28 mouse cellular contexts compared by ENCODE assay signal in the genomic region with DNA sequence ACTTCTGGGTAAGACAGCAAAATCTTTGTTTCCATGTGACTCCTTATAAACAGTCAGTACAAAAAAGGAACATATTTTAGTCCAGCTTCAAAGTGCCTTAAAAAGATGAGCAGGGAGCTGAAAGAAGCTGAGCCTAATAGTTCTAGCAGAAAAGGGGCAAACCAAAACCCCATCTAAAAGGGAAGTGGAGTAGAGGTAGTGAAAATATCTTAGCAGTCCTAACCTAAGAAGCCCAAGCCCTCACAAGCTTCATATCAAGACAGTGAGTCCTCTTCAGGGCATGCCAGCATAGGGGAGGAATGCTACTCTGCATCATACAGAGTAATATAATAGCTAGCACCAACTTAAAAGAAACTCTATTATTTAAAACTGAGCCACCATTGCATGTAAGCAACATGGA. TPM values are rescaled to one million over a fixed set of nuclear protein-coding genes. Genes with fewer than 3 reads are reported as not detected.
DNase-seq lines count a peak whose midpoint lies in the region; ATAC-seq and TF ChIP-seq lines count a peak whose summit lies in the region.
"Had no signal": no experiment of that assay in that cellular context is flagged by ENCODE, and none has a peak within 500 bp of the region (broad histone marks: within the 10 kb centered on the region; RNA-seq: fewer than 3 reads in every experiment).

No protein-coding gene starts in this region.

- H3K27ac ChIP-seq in bone marrow macrophage, adult 2 months (ENCODE audit: insufficient read depth, low read depth, low read length) = peak overlapping the region; percentile 2; the same call in 1 of the 2 replicates
- H3K27ac ChIP-seq in forebrain, embryonic 14.5 days (ENCODE audit: low read depth, low read length) = no peak overlapping the region
- H3K27ac ChIP-seq: embryonic facial prominence, embryonic 13.5 days; embryonic facial prominence, embryonic 15.5 days; forebrain, embryonic 10.5 days; forebrain, embryonic 12.5 days; forebrain, embryonic 15.5 days had no signal

- no peaks in the 10 kb centered on the region for H3K27me3 ChIP-seq in forebrain, embryonic 14.5 days (replicated peaks; ENCODE audit: control insufficient read depth, insufficient read depth, low read length)
- H3K27me3 ChIP-seq: CH12.LX; embryonic facial prominence, embryonic 13.5 days; embryonic facial prominence, embryonic 15.5 days; forebrain, embryonic 12.5 days; forebrain, embryonic 15.5 days; Patski had no signal

- DNase-seq in layer of hippocampus, postnatal 36 days = no peak
- DNase-seq in cerebellum, adult 11 months = no peak
- DNase-seq in forebrain, embryonic 14.5 days (ENCODE audit: low spot score) = no peak
- DNase-seq: adrenal gland, adult 8-10 months; adrenal gland, postnatal 14 days; adrenal gland, postnatal 36 days; B cell, adult 2 months; cerebellum, adult 11-12 months; cerebellum, adult 2 months; cerebellum, adult 9-10 months; cerebellum, postnatal 10 days; cerebellum, postnatal 25 days; embryo, embryonic 11 days; forebrain, postnatal 0 days had no signal

- peaks cover 22% of the 10 kb centered on the region; the same call in 1 of the 2 replicates for H3K36me3 ChIP-seq in forebrain, embryonic 14.5 days (ENCODE audit: control insufficient read depth, insufficient read depth, low read length)

- no peak overlapping the region for H3K4me3 ChIP-seq in bone marrow macrophage, adult 2 months (ENCODE audit: insufficient read depth, low read length)
- H3K4me3 ChIP-seq in forebrain, embryonic 14.5 days (ENCODE audit: low read depth, low read length) = no peak overlapping the region
- H3K4me3 ChIP-seq: embryonic facial prominence, embryonic 13.5 days; embryonic facial prominence, embryonic 15.5 days; erythroblast, embryonic 14.5 days; forebrain, embryonic 10.5 days; forebrain, embryonic 12.5 days; forebrain, embryonic 15.5 days had no signal

- no peak overlapping the region for H3K9ac ChIP-seq in forebrain, embryonic 14.5 days (ENCODE audit: low read length)
- H3K9ac ChIP-seq: embryonic facial prominence, embryonic 13.5 days; embryonic facial prominence, embryonic 15.5 days; forebrain, embryonic 12.5 days; forebrain, embryonic 15.5 days; forebrain, postnatal 0 days had no signal

- TF ChIP-seq POLR2A in bone marrow macrophage, adult 2 months (IDR thresholded peaks at IDR 0.05; ENCODE audit: borderline replicate concordance, low read depth, low read length) = no peak

- no peaks in the 10 kb centered on the region for H3K9me3 ChIP-seq in forebrain, embryonic 14.5 days (replicated peaks; ENCODE audit: control insufficient read depth, low read length)
- H3K9me3 ChIP-seq: embryonic facial prominence, embryonic 13.5 days; embryonic facial prominence, embryonic 15.5 days; forebrain, embryonic 10.5 days; forebrain, embryonic 12.5 days; forebrain, embryonic 15.5 days; G1E had no signal

- H3K4me2 ChIP-seq in forebrain, embryonic 14.5 days (ENCODE audit: low read length) = no peak overlapping the region
- H3K4me2 ChIP-seq: embryonic facial prominence, embryonic 13.5 days; embryonic facial prominence, embryonic 15.5 days; forebrain, embryonic 12.5 days; forebrain, embryonic 15.5 days had no signal

- peak; percentile 58 for ATAC-seq in granulocyte monocyte progenitor cell, adult 5-6 weeks (replicated peaks; ENCODE audit: poor library complexity, severe bottlenecking)
- ATAC-seq in megakaryocyte progenitor cell, adult 5-6 weeks (replicated peaks; ENCODE audit: poor library complexity) = peak; percentile 43
- no peak for ATAC-seq in forebrain, embryonic 14.5 days
- ATAC-seq: activated CD4-positive, CD25-positive, alpha-beta regulatory T cell, adult 4 months; CD4-positive, CD25-positive, alpha-beta regulatory T cell, adult 4 months; forebrain, embryonic 15.5 days; forebrain, postnatal 0 days had no signal

- H3K4me1 ChIP-seq in bone marrow macrophage, adult 2 months (ENCODE audit: control insufficient read depth, insufficient read depth, low read length) = peaks cover 2% of the 10 kb centered on the region
- no peaks in the 10 kb centered on the region for H3K4me1 ChIP-seq in forebrain, embryonic 14.5 days (ENCODE audit: control insufficient read depth, insufficient read depth, low read length)
- H3K4me1 ChIP-seq: embryonic facial prominence, embryonic 13.5 days; embryonic facial prominence, embryonic 15.5 days; forebrain, embryonic 10.5 days; forebrain, embryonic 12.5 days; forebrain, embryonic 15.5 days had no signal

- TF ChIP-seq CTCF in bone marrow macrophage, adult 2 months (IDR thresholded peaks at IDR 0.05; ENCODE audit: low read depth, low read length) = no peak

RNA-seq across cellular contexts. Expression of a gene that starts 18.5 kb away (rescaled TPM):
- polyA plus RNA-seq in bone marrow macrophage, adult 2 months (2012; ENCODE audit: insufficient read depth, insufficient read length, missing spikeins) = not detected in 2 replicates
- total RNA-seq in granulocyte monocyte progenitor cell, adult 5-6 weeks (2014; fragmentation: Nextera tagmentation) = not detected in 2 replicates
- 0.04 and 0.05 TPM in 2 replicates for total RNA-seq in granulocyte monocyte progenitor cell, adult 5-6 weeks (2017)
- not detected in 2 replicates for total RNA-seq in megakaryocyte progenitor cell, adult 5-6 weeks (2015)
- under 0.01 TPM in 1 of 2 replicates, not detected in the other for total RNA-seq in megakaryocyte progenitor cell, adult 5-6 weeks (2017)
- total RNA-seq in layer of hippocampus, postnatal 36 days (2021) = 10 to 100 TPM; 21.2 to 21.6 TPM
- polyA plus RNA-seq in forebrain, embryonic 14.5 days (2014; fragmentation: Nextera tagmentation; extraction: Ambion mirVana) = 5.9 and 8.8 TPM in 2 replicates
- polyA plus RNA-seq: G1E, Patski had no signal

Comparison
In these comparisons a context has a peak if more than half of its experiments do, and no peak if none do; other contexts are left out.
1. RNA of a gene that starts 18.5 kb away (total RNA-seq): 21.2 to 21.6 TPM in layer of hippocampus, postnatal 36 days; 0.04 to 0.05 TPM in granulocyte monocyte progenitor cell, adult 5-6 weeks and under 0.01 TPM in megakaryocyte progenitor cell, adult 5-6 weeks; every median in the first group is over 10 times any median in the second.